Comparison of ENCODE assay signal across 9 mouse cellular contexts in the genomic region with DNA sequence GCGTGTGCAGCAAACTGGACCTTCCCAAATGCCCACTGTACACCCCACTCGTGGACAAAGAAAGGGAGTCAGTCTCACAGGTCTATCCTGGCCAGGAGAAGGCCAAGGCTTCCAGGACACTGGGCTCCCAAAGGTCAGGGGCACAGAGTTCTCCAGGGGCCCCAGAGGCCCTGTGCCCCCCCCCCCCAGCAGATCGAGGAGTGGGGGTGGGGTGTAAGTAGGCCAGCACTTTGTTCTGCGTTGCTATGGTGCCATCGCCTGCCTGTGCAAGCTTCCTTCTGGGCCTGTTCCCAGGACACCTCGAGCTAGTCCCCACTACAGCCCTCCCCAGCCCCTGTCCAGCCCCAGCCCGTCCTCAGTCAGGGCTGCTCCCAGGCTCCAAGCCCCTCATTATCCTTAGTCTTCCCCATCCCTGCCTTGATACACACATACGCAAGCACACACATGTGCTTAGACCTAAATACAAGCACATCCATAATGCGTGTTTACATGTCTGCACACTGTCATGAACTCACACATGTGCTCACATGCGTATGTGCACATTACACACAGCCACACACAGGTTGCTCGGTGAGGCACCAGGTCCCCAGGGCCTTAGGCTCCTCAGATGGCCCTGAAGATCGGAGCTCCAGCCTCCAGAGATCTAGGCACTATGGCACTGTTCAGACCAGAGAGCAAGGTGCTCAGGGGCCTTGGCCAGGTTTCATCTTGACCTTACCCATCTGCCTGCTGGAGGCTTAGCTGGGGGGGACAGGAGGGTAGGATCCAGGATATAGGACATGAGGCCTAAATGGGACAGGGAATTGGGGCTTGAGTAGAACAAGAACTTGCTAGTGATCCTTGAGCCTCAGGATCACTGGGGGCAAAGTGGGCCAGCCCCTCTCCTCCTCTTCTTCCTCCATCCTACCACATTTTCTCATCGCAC. TPM values are rescaled to one million over a fixed set of nuclear protein-coding genes. Genes with fewer than 3 reads are reported as not detected.
DNase-seq lines count a peak whose midpoint lies in the region; ATAC-seq and TF ChIP-seq lines count a peak whose summit lies in the region.
"Had no signal": no experiment of that assay in that cellular context is flagged by ENCODE, and none has a peak within 500 bp of the region (broad histone marks: within the 10 kb centered on the region; RNA-seq: fewer than 3 reads in every experiment).

No protein-coding gene starts in this region.

- H3K27me3 ChIP-seq in lung, embryonic 14.5 days (ENCODE audit: insufficient read depth, low read length): no peaks in the 10 kb centered on the region
- no peaks in the 10 kb centered on the region for H3K27me3 ChIP-seq in hindbrain, embryonic 10.5 days (ENCODE audit: insufficient read depth, poor library complexity, severe bottlenecking)
- H3K27me3 ChIP-seq in midbrain, embryonic 10.5 days (ENCODE audit: low read depth, poor library complexity, severe bottlenecking): no peaks in the 10 kb centered on the region

- peak; percentile 45 to 48 for DNase-seq in cerebellum, adult 18-20 months
- no peak for DNase-seq in cerebellum, adult 11 months
- DNase-seq in lung, embryonic 14.5 days: peak; percentile 42
- DNase-seq in lung, adult 2 months: no peak
- peak; percentile 77 for DNase-seq in hindbrain, embryonic 10.5 days (ENCODE audit: low spot score)
- DNase-seq in midbrain, embryonic 10.5 days (ENCODE audit: low spot score): peak; percentile 84
- no peak for DNase-seq in spleen, postnatal 36 days (ENCODE audit: low spot score in 2 of 2)
- DNase-seq in gastrocnemius, postnatal 10 days: no peak

- no peak overlapping the region for H3K9ac ChIP-seq in lung, embryonic 14.5 days

- TF ChIP-seq CTCF in lung, embryonic 14.5 days (IDR thresholded peaks at IDR 0.05; ENCODE audit: low read depth): no peak
- no peak for TF ChIP-seq CTCF in lung, adult 2 months (IDR thresholded peaks at IDR 0.05; ENCODE audit: insufficient read depth, low read length)

- 56% methylated on average over 13 of the region's 13 CpGs for WGBS in lung, embryonic 14.5 days
- 59% methylated on average over 13 of the region's 13 CpGs for WGBS in lung, adult 2 months
- WGBS in hindbrain, embryonic 10.5 days: 37% methylated on average over 13 of the region's 13 CpGs
- 38% methylated on average over 13 of the region's 13 CpGs for WGBS in midbrain, embryonic 10.5 days

- peak overlapping the region; percentile 79 for H3K27ac ChIP-seq in lung, embryonic 14.5 days (ENCODE audit: low read depth)
- H3K27ac ChIP-seq in hindbrain, embryonic 10.5 days: peak overlapping the region; percentile 98
- peak overlapping the region; percentile 99 for H3K27ac ChIP-seq in midbrain, embryonic 10.5 days (replicated peaks)

- peaks cover 28% of the 10 kb centered on the region for H3K4me1 ChIP-seq in lung, embryonic 14.5 days (ENCODE audit: insufficient read depth)
- peaks cover 30% of the 10 kb centered on the region for H3K4me1 ChIP-seq in lung, adult 2 months (ENCODE audit: control insufficient read depth, insufficient read depth, low read length)
- peaks cover 87% of the 10 kb centered on the region for H3K4me1 ChIP-seq in hindbrain, embryonic 10.5 days (replicated peaks)
- peaks cover 77% of the 10 kb centered on the region for H3K4me1 ChIP-seq in midbrain, embryonic 10.5 days

- peak; percentile 28; the same call in 1 of the 2 replicates for ATAC-seq in lung, embryonic 14.5 days (ENCODE audit: insufficient read depth)

- no peak for TF ChIP-seq POLR2A in lung, adult 2 months (IDR thresholded peaks at IDR 0.05; ENCODE audit: borderline replicate concordance, extremely low read depth, low read depth, low read length)

- H3K4me2 ChIP-seq in lung, embryonic 14.5 days: no peak overlapping the region

- H3K4me3 ChIP-seq in lung, embryonic 14.5 days (ENCODE audit: low read depth, low read length): no peak overlapping the region
- H3K4me3 ChIP-seq in lung, adult 2 months (replicated peaks; ENCODE audit: extremely low read depth, low read depth, low read length): no peak overlapping the region
- H3K4me3 ChIP-seq in hindbrain, embryonic 10.5 days: peak overlapping the region; percentile 41
- H3K4me3 ChIP-seq in midbrain, embryonic 10.5 days: peak overlapping the region; percentile 43
- H3K4me3 ChIP-seq: megakaryocyte, embryonic 14.5 days had no signal

- H3K36me3 ChIP-seq in lung, embryonic 14.5 days (ENCODE audit: insufficient read depth): no peaks in the 10 kb centered on the region
- H3K36me3 ChIP-seq in hindbrain, embryonic 10.5 days: no peaks in the 10 kb centered on the region
- no peaks in the 10 kb centered on the region for H3K36me3 ChIP-seq in midbrain, embryonic 10.5 days

- no peaks in the 10 kb centered on the region for H3K9me3 ChIP-seq in lung, embryonic 14.5 days (ENCODE audit: low read depth, low read length)
- H3K9me3 ChIP-seq in hindbrain, embryonic 10.5 days: no peaks in the 10 kb centered on the region
- H3K9me3 ChIP-seq in midbrain, embryonic 10.5 days (replicated peaks): no peaks in the 10 kb centered on the region
- H3K9me3 ChIP-seq: megakaryocyte, embryonic 14.5 days had no signal

RNA-seq across cellular contexts. Expression of a gene that starts 17.2 kb away (rescaled TPM):
- 8.7 and 9.3 TPM in 2 replicates for polyA plus RNA-seq in lung, embryonic 14.5 days (2014; fragmentation: Nextera tagmentation; extraction: Ambion mirVana)
- polyA plus RNA-seq in lung, adult 2 months (2012; rRNA removed): 21.6 and 24.3 TPM in 2 replicates
- polyA plus RNA-seq in hindbrain, embryonic 10.5 days (2016; fragmentation: Nextera tagmentation; extraction: Ambion mirVana): 15.1 and 16.2 TPM in 2 replicates
- polyA plus RNA-seq in midbrain, embryonic 10.5 days (2016; fragmentation: Nextera tagmentation; extraction: Ambion mirVana): 18.4 and 18.7 TPM in 2 replicates
- 1 to 10 TPM; 3.8 to 5.4 TPM for total RNA-seq in gastrocnemius, postnatal 10 days (2021)

RNA-seq across cellular contexts. Expression of a gene that starts 17.9 kb away (rescaled TPM):
- 51.5 and 53.2 TPM in 2 replicates for polyA plus RNA-seq in lung, embryonic 14.5 days (2014; fragmentation: Nextera tagmentation; extraction: Ambion mirVana)
- polyA plus RNA-seq in lung, adult 2 months (2012; rRNA removed): 21.4 and 21.9 TPM in 2 replicates
- polyA plus RNA-seq in hindbrain, embryonic 10.5 days (2016; fragmentation: Nextera tagmentation; extraction: Ambion mirVana): 53.5 and 53.6 TPM in 2 replicates
- polyA plus RNA-seq in midbrain, embryonic 10.5 days (2016; fragmentation: Nextera tagmentation; extraction: Ambion mirVana): 57.2 and 62.0 TPM in 2 replicates
- total RNA-seq in gastrocnemius, postnatal 10 days (2021): 10 to 100 TPM; 17.5 to 21.1 TPM

RNA-seq across cellular contexts. Expression of a gene that starts 17.9 kb away (rescaled TPM):
- polyA plus RNA-seq in lung, embryonic 14.5 days (2014; fragmentation: Nextera tagmentation; extraction: Ambion mirVana): 53.3 and 57.3 TPM in 2 replicates
- polyA plus RNA-seq in lung, adult 2 months (2012; rRNA removed): 22.5 and 30.9 TPM in 2 replicates
- 55.3 and 59.2 TPM in 2 replicates for polyA plus RNA-seq in hindbrain, embryonic 10.5 days (2016; fragmentation: Nextera tagmentation; extraction: Ambion mirVana)
- polyA plus RNA-seq in midbrain, embryonic 10.5 days (2016; fragmentation: Nextera tagmentation; extraction: Ambion mirVana): 59.8 and 59.9 TPM in 2 replicates
- total RNA-seq in gastrocnemius, postnatal 10 days (2021): 10 to 100 TPM; 34.7 to 39.5 TPM

RNA-seq across cellular contexts. Expression of a gene that starts 23.0 kb away (rescaled TPM):
- 210 and 217 TPM in 2 replicates for polyA plus RNA-seq in lung, embryonic 14.5 days (2014; fragmentation: Nextera tagmentation; extraction: Ambion mirVana)
- 261 and 274 TPM in 2 replicates for polyA plus RNA-seq in lung, adult 2 months (2012; rRNA removed)
- 2,059 and 2,773 TPM in 2 replicates for polyA plus RNA-seq in hindbrain, embryonic 10.5 days (2016; fragmentation: Nextera tagmentation; extraction: Ambion mirVana)
- 2,837 and 3,349 TPM in 2 replicates for polyA plus RNA-seq in midbrain, embryonic 10.5 days (2016; fragmentation: Nextera tagmentation; extraction: Ambion mirVana)
- total RNA-seq in gastrocnemius, postnatal 10 days (2021): 10 to 100 TPM; 37.7 to 68.3 TPM

Comparison
In these comparisons a context has a peak if more than half of its experiments do, and no peak if none do; other contexts are left out.
1. DNase-seq: peak in cerebellum, adult 18-20 months (2 of 2), lung, embryonic 14.5 days (single experiment), hindbrain, embryonic 10.5 days (single experiment) and midbrain, embryonic 10.5 days (single experiment); none in cerebellum, adult 11 months (single experiment), lung, adult 2 months (single experiment), spleen, postnatal 36 days (0 of 2) and gastrocnemius, postnatal 10 days (single experiment).
2. H3K4me3 ChIP-seq: peak in hindbrain, embryonic 10.5 days (single experiment) and midbrain, embryonic 10.5 days (single experiment); none in lung, embryonic 14.5 days (single experiment) and lung, adult 2 months (single experiment).
3. Peak in every context shown above with its lines, with median percentiles within 50 percentile points of each other: H3K27ac ChIP-seq.